Mouse (Mus musculus): ENCODE results near the gene Foxo1. TPM values are rescaled to one million over a fixed set of nuclear protein-coding genes. Genes with fewer than 3 reads are reported as not detected.
A peak's percentile ranks its signal among the peaks of the same experiment; 100 is the strongest.

The Foxo1 gene
- polyA plus RNA-seq, 1 experiment from 2014 or later = 3.7 TPM

DNA sequence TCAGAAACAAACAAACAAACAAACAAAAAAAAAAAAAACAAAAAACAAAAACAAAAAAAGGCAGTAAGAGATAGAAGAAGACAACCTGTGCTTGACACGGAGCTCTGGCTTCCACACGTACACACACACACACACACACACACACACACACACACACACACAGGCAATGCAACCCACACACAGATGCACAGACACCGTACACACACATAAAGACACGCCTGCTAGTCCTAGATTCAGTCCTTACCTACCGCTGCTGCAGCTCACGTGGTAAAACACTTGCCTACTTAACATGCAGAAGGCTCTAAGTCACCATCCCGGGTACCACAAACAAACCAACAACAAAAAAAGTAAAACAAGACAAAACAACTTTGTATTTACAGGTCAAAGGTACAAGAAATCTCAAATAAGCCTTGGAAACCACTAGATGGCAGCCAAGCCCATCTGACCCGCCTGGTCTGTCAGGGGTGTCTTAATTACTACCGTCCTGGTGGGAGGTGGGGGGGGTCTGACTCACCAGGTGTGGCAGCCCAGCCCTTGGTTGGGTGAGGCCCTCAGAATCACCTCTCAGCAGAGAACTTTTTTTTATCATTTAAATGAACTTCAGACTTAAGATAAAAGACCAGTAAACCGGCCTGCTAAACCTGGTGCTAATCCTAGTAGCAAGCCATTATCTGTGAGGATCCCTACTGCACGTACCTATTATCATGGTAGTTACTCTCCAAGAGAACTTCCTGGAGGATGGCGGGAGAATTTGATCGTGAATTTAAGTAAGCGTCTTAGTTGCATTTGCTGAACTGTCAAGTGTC, 14.3 kb upstream of the Foxo1 start:
- 0 out of 2 replicates have a peak, but pooled peaks cover 8% of the 10 kb centered on the region for H3K27me3 ChIP-seq (replicated peaks)
- H3K4me2 ChIP-seq = no peak overlapping the region
- H3K27ac ChIP-seq = no peak overlapping the region
- H3K4me1 ChIP-seq = peaks cover 3% of the 10 kb centered on the region
- no peaks in the 10 kb centered on the region for H3K36me3 ChIP-seq (replicated peaks)
- no peak for ATAC-seq (replicated peaks)
- no peak overlapping the region for H3K4me3 ChIP-seq
- H3K9ac ChIP-seq = no peak overlapping the region
- 17% methylated on average over 14 of the region's 14 CpGs for WGBS
- no peaks in the 10 kb centered on the region for H3K9me3 ChIP-seq

DNA sequence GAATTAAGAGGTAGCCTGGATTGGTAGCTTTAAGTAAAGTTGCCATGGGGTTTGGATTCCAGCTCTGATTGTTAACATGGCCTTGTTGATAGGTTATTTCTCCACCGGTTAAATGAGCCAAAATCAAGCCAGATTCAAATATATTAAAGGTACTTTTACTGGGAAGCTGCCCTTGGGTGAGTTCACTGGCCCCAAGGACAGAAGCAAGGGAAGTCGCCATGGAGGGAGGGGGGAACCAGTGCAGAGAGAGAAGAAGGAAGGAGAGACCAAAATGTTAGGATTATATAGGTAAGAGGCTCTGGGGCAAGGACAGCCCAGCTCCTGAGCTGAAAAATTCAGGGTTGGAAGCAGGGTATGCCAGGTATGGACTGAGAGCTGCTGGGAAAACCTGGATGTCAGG, 13.6 kb upstream of the Foxo1 start:
- H3K9ac ChIP-seq = no peak overlapping the region
- H3K4me3 ChIP-seq = no peak overlapping the region
- WGBS = 8% methylated on average over 2 of the region's 2 CpGs
- no peak for ATAC-seq (replicated peaks)
- peaks cover 3% of the 10 kb centered on the region for H3K4me1 ChIP-seq
- H3K9me3 ChIP-seq = no peaks in the 10 kb centered on the region
- no peak overlapping the region for H3K4me2 ChIP-seq
- H3K27me3 ChIP-seq (replicated peaks) = 0 out of 2 replicates have a peak, but pooled peaks cover 11% of the 10 kb centered on the region
- no peak overlapping the region for H3K27ac ChIP-seq
- no peaks in the 10 kb centered on the region for H3K36me3 ChIP-seq (replicated peaks)

DNA sequence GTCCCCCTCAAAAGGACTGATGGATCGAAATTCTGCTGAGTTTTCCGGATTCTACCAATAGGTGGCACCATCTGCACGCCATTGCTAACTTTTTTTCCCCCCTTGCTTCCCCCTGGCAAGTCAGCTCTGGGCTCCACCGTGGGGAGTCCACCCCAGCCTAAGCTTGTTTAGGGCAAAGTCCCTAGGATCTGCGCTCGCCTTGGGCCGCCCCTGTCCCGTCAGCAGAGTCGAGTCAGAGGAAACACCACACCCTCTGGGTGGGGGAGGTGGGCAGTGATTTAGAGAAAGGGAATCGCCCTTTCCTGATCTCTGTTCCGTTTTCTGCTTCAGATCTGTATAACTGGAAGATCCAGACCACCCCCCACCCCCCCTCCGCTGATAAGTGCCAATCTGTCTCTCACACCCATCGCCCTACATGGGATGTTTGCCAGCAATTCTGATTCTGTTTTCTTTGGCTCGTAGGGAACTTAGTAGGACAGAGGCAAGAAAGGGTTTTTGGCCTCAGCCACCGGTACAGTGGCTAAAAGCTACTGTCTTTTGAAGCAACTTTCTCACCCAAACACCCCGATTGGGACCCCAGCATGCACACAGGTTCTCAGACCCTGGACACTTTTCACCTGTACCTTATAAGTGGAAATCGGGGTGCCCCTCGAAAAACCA, 10.2 kb upstream of the Foxo1 start:
- H3K4me1 ChIP-seq = peaks cover 3% of the 10 kb centered on the region
- no peaks in the 10 kb centered on the region for H3K36me3 ChIP-seq (replicated peaks)
- 13% methylated on average over 18 of the region's 18 CpGs for WGBS
- H3K9me3 ChIP-seq = no peaks in the 10 kb centered on the region
- H3K27ac ChIP-seq = no peak overlapping the region
- H3K4me3 ChIP-seq = 0 out of 2 replicates have a peak overlapping the region, but pooled peaks have one; percentile 20
- H3K27me3 ChIP-seq (replicated peaks) = peaks cover 21% of the 10 kb centered on the region
- H3K9ac ChIP-seq = no peak overlapping the region; the same call in 1 of the 2 replicates
- H3K4me2 ChIP-seq = peak overlapping the region; percentile 49
- ATAC-seq (replicated peaks) = peak; percentile 75

DNA sequence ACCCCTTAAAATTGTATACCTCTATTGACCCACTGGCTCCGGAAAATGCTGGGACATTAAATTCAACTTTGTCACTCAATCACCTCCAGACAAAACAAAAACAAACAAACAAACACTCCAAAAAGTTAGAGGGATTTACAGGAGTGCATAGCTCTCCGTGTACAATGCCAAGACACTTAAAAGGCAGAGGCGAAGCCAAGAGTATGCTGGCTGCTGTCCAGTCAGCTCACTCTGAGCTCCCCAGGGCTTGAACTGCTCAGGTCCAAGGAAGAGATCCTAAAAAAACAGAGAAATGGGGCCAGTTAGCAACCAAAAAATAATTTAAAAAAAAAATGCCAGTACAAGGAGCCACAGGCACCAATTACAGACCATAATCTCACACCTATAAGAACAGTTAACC, 9.6 kb upstream of the Foxo1 start:
- H3K4me1 ChIP-seq = peaks cover 3% of the 10 kb centered on the region
- no peak overlapping the region for H3K4me2 ChIP-seq
- H3K4me3 ChIP-seq = no peak overlapping the region
- peaks cover 21% of the 10 kb centered on the region for H3K27me3 ChIP-seq (replicated peaks)
- no peak overlapping the region for H3K27ac ChIP-seq
- no peaks in the 10 kb centered on the region for H3K9me3 ChIP-seq
- no peak for ATAC-seq (replicated peaks)
- H3K9ac ChIP-seq = no peak overlapping the region
- H3K36me3 ChIP-seq (replicated peaks) = no peaks in the 10 kb centered on the region
- WGBS = 41% methylated on average over 3 of the region's 3 CpGs

DNA sequence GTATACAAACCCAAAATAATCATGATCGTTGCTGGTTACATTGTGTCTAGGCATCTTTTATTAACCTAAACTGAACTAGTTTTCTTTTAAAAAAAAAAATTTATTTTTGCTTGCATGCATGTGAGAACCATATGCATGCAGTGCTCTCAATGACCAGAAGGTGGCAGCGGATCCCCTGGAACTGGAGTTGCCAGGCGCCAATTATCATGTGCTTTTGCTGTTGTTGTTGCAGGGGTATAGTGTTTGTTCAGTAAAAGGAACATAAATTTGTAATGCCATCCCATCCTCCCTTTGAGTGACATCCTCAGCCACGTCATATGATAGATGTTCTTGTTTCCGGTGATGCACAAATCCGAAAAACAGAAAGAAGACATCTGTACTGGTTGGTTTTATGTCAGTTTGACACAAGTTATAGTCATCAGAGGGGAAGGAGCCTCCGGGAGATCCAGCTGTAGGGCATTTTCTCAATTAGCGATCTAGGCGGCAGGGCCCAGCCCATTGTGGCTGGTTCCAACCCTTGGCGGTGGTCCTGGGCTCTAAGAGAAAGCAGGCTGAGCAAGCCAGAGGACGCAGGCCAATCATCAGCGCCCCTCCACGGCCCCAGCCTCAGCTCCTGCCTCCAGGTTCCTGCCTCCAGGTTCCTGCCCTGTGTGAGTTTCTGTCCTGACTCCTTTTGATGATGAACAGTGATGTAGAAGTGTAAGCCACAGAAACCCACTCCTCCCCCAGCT, 5.5 kb upstream of the Foxo1 start:
- no peak overlapping the region for H3K9ac ChIP-seq
- H3K27ac ChIP-seq = no peak overlapping the region
- ATAC-seq (replicated peaks) = no peak
- H3K4me2 ChIP-seq = no peak overlapping the region
- no peak overlapping the region for H3K4me3 ChIP-seq
- WGBS = 45% methylated on average over 13 of the region's 13 CpGs
- H3K4me1 ChIP-seq = peaks cover 9% of the 10 kb centered on the region
- peaks cover 49% of the 10 kb centered on the region for H3K27me3 ChIP-seq (replicated peaks)
- H3K9me3 ChIP-seq = no peaks in the 10 kb centered on the region
- H3K36me3 ChIP-seq (replicated peaks) = no peaks in the 10 kb centered on the region

DNA sequence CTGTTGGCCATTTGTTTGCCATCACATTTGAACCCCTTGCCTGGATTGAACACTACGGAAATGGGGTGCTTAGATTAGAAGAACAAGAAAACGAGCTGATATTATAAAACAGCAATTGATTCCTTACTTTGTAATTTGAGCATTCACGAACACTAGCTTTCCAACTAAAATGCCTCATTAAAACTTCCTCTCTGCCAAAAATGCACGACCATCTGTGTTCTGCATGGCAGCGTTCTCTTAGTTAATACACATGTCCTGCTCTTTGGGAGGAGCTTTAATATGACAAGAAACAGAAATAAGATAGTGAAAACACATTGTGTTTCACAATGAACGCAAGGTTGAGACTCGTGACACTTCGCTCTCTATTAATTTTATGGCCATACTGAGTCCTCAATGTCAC, 3.8 kb upstream of the Foxo1 start:
- 86% methylated on average over 8 of the region's 8 CpGs for WGBS
- H3K27me3 ChIP-seq (replicated peaks) = peaks cover 53% of the 10 kb centered on the region
- ATAC-seq (replicated peaks) = no peak
- H3K9ac ChIP-seq = no peak overlapping the region
- no peak overlapping the region for H3K4me2 ChIP-seq
- H3K4me3 ChIP-seq = no peak overlapping the region
- no peaks in the 10 kb centered on the region for H3K9me3 ChIP-seq
- peaks cover 19% of the 10 kb centered on the region for H3K4me1 ChIP-seq
- no peaks in the 10 kb centered on the region for H3K36me3 ChIP-seq (replicated peaks)
- no peak overlapping the region for H3K27ac ChIP-seq

DNA sequence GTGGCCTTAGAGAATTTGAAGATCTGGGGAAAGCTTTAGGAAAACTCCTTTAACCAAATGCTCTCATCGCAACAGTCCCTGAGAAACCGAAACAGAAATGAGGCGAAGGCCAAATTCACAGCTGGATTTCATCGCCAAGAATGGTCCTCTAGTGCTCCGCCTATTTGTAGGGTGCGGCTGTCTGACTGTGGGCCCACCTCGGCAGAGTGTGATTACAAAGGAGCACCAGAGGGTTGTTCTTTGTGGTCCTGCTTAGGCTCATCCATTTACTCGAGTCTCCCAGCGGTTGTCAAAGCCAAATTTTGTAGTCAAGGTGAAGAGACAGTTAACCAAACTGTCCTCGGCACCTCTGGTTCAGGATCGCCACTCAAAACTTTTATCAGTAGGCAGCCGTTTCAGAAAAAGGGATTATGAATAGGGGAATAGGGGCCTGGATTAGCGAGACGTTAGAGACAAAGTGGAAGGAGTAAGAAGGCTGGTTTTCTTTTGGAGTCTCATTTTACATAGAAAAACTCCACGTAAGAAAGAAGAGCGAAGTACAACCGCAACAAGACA, 1.5 kb upstream of the Foxo1 start:
- Histone ChIP-seq H3K4me3 (0 out of 2 replicates have a peak overlapping the region, but pooled peaks have one; percentile 91), H3K27ac (no peak overlapping the region), H3K9me3 (no peaks in the 10 kb centered on the region), H3K4me2 (peak overlapping the region; percentile 90; the same call in 1 of the 2 replicates), H3K36me3 (replicated peaks) (no peaks in the 10 kb centered on the region), H3K27me3 (replicated peaks) (peaks cover 60% of the 10 kb centered on the region), H3K4me1 (peaks cover 27% of the 10 kb centered on the region), H3K9ac (no peak overlapping the region)
- ATAC-seq (replicated peaks) = no peak
- WGBS = 9% methylated on average over 17 of the region's 17 CpGs

DNA sequence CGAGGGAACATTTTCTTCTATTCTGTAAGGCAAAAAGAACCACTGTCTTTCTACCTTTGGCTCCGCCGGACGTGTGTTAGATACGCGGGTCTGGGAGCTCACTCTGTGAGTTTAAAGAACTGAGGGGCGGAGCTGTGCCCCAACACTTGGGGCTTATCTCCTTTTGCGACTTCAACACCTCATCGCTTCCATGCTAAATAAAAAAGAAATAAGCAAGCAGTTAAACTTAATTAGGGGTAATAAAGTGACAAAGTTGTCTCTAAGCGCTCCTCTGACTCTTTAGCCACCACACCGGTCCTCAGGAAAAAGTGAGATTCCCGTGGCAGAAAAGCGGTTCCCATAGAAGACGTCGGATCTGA, 864 bp upstream of the Foxo1 start:
- peaks cover 64% of the 10 kb centered on the region for H3K27me3 ChIP-seq (replicated peaks)
- no peak for ATAC-seq (replicated peaks)
- no peaks in the 10 kb centered on the region for H3K9me3 ChIP-seq
- no peaks in the 10 kb centered on the region for H3K36me3 ChIP-seq (replicated peaks)
- H3K4me2 ChIP-seq = peak overlapping the region; percentile 90
- H3K9ac ChIP-seq = 0 out of 2 replicates have a peak overlapping the region, but pooled peaks have one; percentile 11
- under 1% methylated on average over 15 of the region's 15 CpGs for WGBS
- no peak overlapping the region for H3K27ac ChIP-seq
- H3K4me1 ChIP-seq = peaks cover 27% of the 10 kb centered on the region
- peak overlapping the region; percentile 91 for H3K4me3 ChIP-seq

DNA sequence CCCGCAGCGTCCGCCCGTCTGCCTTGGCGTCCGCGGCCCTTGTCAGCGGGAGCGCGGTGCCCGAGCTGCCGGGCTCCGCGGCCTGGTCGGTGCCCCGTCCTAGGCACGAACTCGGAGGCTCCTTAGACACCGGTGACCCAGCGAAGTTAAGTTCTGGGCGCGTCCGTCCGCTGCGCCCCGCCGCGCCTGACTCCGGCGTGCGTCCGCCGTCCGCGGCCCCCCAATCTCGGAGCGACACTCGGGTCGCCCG, 276 bp downstream of the Foxo1 start:
- Histone ChIP-seq H3K4me3 (peak overlapping the region; percentile 91), H3K4me2 (peak overlapping the region; percentile 90), H3K4me1 (peaks cover 27% of the 10 kb centered on the region), H3K9me3 (no peaks in the 10 kb centered on the region), H3K9ac (peak overlapping the region; percentile 47; the same call in 1 of the 2 replicates), H3K36me3 (replicated peaks) (no peaks in the 10 kb centered on the region), H3K27me3 (replicated peaks) (peaks cover 64% of the 10 kb centered on the region), H3K27ac (peak overlapping the region; percentile 62; the same call in 1 of the 2 replicates)
- WGBS = under 1% methylated on average over 22 of the region's 40 CpGs
- no peak for ATAC-seq (replicated peaks)

DNA sequence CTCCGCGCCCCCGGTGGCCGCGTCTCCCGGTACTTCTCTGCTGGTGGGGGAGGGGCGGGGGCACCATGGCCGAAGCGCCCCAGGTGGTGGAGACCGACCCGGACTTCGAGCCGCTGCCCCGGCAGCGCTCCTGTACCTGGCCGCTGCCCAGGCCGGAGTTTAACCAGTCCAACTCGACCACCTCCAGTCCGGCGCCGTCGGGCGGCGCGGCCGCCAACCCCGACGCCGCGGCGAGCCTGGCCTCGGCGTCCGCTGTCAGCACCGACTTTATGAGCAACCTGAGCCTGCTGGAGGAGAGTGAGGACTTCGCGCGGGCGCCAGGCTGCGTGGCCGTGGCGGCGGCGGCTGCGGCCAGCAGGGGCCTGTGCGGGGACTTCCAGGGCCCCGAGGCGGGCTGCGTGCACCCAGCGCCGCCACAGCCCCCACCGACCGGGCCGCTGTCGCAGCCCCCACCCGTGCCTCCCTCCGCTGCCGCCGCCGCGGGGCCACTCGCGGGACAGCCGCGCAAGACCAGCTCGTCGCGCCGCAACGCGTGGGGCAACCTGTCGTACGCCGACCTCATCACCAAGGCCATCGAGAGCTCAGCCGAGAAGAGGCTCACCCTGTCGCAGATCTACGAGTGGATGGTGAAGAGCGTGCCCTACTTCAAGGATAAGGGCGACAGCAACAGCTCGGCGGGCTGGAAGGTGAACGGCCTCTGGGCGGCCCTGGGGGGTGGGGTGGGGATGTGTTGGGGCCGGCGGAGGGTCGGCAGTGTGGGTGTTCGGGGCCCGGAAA, 789 bp downstream of the Foxo1 start:
- H3K9ac ChIP-seq = peak overlapping the region; percentile 47
- no peak overlapping the region; the same call in 1 of the 2 replicates for H3K27ac ChIP-seq
- peak overlapping the region; percentile 90 for H3K4me2 ChIP-seq
- WGBS = under 1% methylated on average over 89 of the region's 89 CpGs
- peak; percentile 44 for ATAC-seq (replicated peaks)
- peaks cover 27% of the 10 kb centered on the region for H3K4me1 ChIP-seq
- H3K4me3 ChIP-seq = peak overlapping the region; percentile 91
- H3K36me3 ChIP-seq (replicated peaks) = no peaks in the 10 kb centered on the region
- peaks cover 64% of the 10 kb centered on the region for H3K27me3 ChIP-seq (replicated peaks)
- no peaks in the 10 kb centered on the region for H3K9me3 ChIP-seq

DNA sequence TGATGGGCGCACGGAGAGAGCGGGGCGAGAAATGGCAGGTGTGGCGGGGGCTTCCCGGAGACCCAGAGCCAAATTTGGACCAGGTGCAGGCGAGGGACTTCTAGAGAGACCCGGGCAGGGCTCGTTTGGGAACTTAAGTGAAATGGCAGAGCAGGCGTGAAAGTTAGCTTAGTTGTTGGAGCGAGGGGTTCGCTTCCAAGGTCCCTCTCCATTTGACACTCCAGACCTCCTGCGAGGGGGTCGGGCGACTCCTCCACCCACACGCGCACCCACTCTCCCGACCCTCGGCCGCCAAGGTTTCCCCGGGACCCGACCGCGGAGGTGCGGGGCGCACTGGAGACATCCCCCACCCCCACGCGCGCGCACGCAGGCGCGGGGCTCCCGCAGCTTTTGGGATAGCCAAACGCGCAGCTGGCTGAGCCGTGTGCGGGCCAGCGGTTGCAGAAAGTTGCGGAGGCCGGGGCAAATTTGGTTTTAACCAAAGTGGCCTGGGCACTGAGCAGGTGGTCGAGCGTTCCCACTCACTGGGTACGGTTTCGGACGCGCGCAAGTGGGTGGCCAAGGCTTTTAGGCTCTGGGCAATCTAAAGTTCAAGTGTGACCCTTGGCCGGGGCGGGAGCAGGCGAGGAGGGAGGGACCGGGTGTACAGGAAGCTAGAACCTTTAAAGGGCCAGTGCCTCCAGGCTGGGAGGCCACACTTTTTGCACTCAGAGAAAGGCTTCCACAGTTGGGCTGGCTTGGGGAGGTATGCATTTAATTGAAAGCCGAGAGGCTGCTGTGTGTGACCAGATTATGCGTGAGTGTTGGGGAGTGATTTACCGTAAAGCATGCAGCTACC, 1.6 kb downstream of the Foxo1 start:
- Histone ChIP-seq H3K9me3 (no peaks in the 10 kb centered on the region), H3K4me2 (peak overlapping the region; percentile 90), H3K27ac (no peak overlapping the region), H3K27me3 (replicated peaks) (peaks cover 60% of the 10 kb centered on the region), H3K9ac (peak overlapping the region; percentile 47), H3K4me1 (peaks cover 27% of the 10 kb centered on the region), H3K36me3 (replicated peaks) (no peaks in the 10 kb centered on the region), H3K4me3 (peak overlapping the region; percentile 91)
- under 1% methylated on average over 55 of the region's 55 CpGs for WGBS
- ATAC-seq (replicated peaks) = no peak

Data from midbrain, embryonic 15.5 days (tissue).